12 mouse cellular contexts compared by ENCODE assay signal in the genomic region with DNA sequence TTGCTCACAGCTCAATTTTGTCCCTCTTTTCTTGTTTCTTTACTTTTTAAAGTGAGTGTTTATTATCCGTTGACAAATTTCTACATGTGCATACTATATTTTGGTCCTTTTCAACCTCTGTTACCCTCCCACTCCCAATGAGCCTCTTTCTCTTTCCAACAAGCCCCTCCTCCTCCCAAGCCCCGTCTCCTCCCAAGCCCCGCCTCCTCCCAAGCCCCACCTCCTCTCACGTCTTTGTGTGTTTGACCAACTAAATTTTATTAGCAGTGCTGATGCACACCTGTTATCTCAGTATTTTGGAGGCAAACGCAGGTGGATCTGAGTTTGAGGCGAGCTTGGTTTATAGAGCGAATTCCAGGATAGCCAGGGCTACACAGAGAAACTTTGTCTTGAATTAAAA.
"Had no signal": no experiment of that assay in that cellular context is flagged by ENCODE, and none has a peak within 500 bp of the region (broad histone marks: within the 10 kb centered on the region; RNA-seq: fewer than 3 reads in every experiment).

No protein-coding gene starts in this region.

- ATAC-seq: midbrain, embryonic 13.5 days had no signal

- H3K4me1 ChIP-seq: midbrain, embryonic 13.5 days had no signal

- H3K4me2 ChIP-seq: limb, embryonic 13.5 days; midbrain, embryonic 13.5 days had no signal

- H3K36me3 ChIP-seq: limb, embryonic 13.5 days; midbrain, embryonic 13.5 days had no signal

- H3K27me3 ChIP-seq: limb, embryonic 13.5 days; midbrain, embryonic 13.5 days had no signal

- H3K9me3 ChIP-seq: limb, embryonic 13.5 days; midbrain, embryonic 13.5 days had no signal

- DNase-seq: kidney, adult 11 months; kidney, adult 9 months; kidney, postnatal 36 days; layer of hippocampus, adult 9-11 months; lung, adult 18-20 months; right cerebral cortex, postnatal 25 days; thymus, postnatal 36 days had no signal

- H3K4me3 ChIP-seq: limb, embryonic 13.5 days; midbrain, embryonic 13.5 days; myocyte had no signal

- H3K27ac ChIP-seq: kidney, postnatal 0 days; limb, embryonic 13.5 days; liver, embryonic 14.5 days; midbrain, embryonic 13.5 days had no signal

- H3K9ac ChIP-seq: limb, embryonic 13.5 days; liver, embryonic 14.5 days; midbrain, embryonic 13.5 days had no signal
